Mouse (Mus musculus) lung, adult 2 months (tissue): ENCODE data around the gene Miga1. TPM values are rescaled to one million over a fixed set of nuclear protein-coding genes. Genes with fewer than 3 reads are reported as not detected.

Source experiments
- DNase-seq: peaks from one replicate; pipeline ENCODE4 v3.0.0; 2022
- H3K4me1 ChIP-seq: fragments of 200-500 bp; 2 replicates; pipeline ENCODE4 v1.6.1; 2011; ENCODE audit warnings: low read length; ENCODE audit not compliant: control insufficient read depth, insufficient read depth
- H3K4me3 ChIP-seq: fragments of 200-500 bp; replicated peaks from 2 replicates; pipeline ENCODE3; 2011; ENCODE audit warnings: low read depth, mild to moderate bottlenecking, control low read depth, low read length; ENCODE audit errors: extremely low read depth
- CTCF ChIP-seq: fragments of 200-500 bp; IDR thresholded peaks from 2 replicates; pipeline ENCODE4 v1.5.1; 2011; ENCODE audit warnings: mild to moderate bottlenecking, low read length, control low read depth; ENCODE audit not compliant: insufficient read depth
- POLR2A ChIP-seq: fragments of 200-500 bp; IDR thresholded peaks from 2 replicates; pipeline ENCODE4 v1.6.1; 2011; ENCODE audit warnings: low read depth, mild to moderate bottlenecking, control low read depth, low read length, borderline replicate concordance; ENCODE audit errors: extremely low read depth
- WGBS: fragments of 180-500 bp; shearing (Covaris S2); methylation state at CpG from one replicate; pipeline ENCODE4 v1.1.7; 2018; 5-methylcytosine and 5-hydroxymethylcytosine counted together
- polyA plus RNA-seq: library from polyadenylated mRNA; depleted of rRNA; stranded (reverse); fragments of >200 nt; gene quantifications from 2 replicates; pipeline ENCODE4 v1.2.3, GENCODE M21; 2012

The Miga1 gene
- polyA plus RNA-seq, 1 experiment: 9.5 TPM

DNA sequence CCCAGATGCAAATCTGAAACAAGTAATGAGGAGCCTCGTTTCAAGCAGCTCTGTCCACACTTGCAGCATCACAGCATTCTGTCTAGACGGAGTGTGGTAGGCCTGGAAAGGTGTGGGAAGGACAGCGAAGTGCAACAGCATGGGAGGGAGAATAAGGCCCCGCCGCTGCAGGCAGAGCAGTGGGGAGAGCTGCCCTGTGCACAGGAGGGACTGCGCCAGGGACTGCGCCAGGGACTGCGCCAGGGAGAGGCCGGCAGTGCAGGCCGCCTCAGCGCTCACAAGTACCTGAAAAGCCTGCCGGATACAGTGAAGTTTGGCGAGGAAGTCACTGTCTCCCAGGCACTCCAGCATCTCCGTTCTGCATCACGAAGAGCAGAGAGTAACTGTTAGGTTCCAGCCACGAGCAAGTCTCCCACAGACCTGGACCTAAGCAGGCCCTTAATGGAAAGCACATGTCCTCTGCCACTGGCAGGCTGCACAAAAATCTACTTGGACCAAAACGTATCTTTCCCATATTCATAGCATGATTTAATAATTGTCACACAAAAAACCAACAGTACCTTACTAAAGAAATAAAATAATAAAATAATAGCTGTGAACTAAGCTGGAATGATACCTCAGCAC lies 49.9 kb downstream of the Miga1 start:
- H3K4me3 ChIP-seq: no peak overlapping the region
- 89% methylated on average over 17 of the region's 17 CpGs for WGBS
- TF ChIP-seq CTCF: no peak
- TF ChIP-seq POLR2A: no peak

GRCm38 (mm10) chr3:152288740-152289139 lies 51.5 kb downstream of the Miga1 start:
- WGBS: 73% methylated on average over 4 of the region's 4 CpGs
- TF ChIP-seq POLR2A (no peak), CTCF (no peak)
- no peak for DNase-seq
- H3K4me1 ChIP-seq: no peaks in the 10 kb centered on the region
- no peak overlapping the region for H3K4me3 ChIP-seq

More for the DNA sequence above, 49.9 kb downstream of the Miga1 start:
- no peak for DNase-seq
- H3K4me1 ChIP-seq: no peaks in the 10 kb centered on the region

GRCm38 (mm10) chr3:152288276-152288675 lies 51.9 kb downstream of the Miga1 start:
- Histone ChIP-seq H3K4me3 (no peak overlapping the region), H3K4me1 (no peaks in the 10 kb centered on the region)
- TF ChIP-seq POLR2A (no peak), CTCF (no peak)
- WGBS: 85% methylated on average over 5 of the region's 5 CpGs
- DNase-seq: no peak

- WGBS: 78% methylated on average over 9 of the region's 9 CpGs
- H3K4me3 ChIP-seq: no peak overlapping the region
- DNase-seq: no peak
- TF ChIP-seq POLR2A: no peak
- TF ChIP-seq CTCF: 0 out of 2 replicates have a peak, but pooled peaks have one; percentile 12
- no peaks in the 10 kb centered on the region for H3K4me1 ChIP-seq
Measured at GRCm38 (mm10) chr3:152287810-152288209, 52.4 kb downstream of the Miga1 start.

DNA sequence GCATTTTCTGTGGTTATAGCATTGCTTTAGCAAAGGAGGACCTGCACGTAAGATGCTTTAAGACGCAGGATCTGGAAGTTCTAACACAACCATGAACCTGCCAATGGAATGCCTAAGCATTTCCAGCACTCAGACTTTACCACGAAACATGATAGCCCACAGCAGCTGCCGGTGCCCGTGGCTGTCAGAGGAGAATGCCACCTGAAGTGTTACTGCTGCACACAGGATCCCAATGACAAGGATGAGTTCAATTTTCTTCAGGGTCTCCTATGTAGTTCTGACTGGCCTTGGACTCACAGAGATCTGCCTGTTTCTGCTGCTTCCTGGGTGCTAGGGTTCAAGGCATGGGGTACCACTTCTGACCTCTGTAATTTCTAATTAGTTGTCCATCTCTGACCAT lies 55.4 kb downstream of the Miga1 start:
- TF ChIP-seq POLR2A: no peak
- TF ChIP-seq CTCF: no peak
- 92% methylated on average over 5 of the region's 5 CpGs for WGBS
- Histone ChIP-seq H3K4me3 (no peak overlapping the region), H3K4me1 (no peaks in the 10 kb centered on the region)
- DNase-seq: no peak

DNA sequence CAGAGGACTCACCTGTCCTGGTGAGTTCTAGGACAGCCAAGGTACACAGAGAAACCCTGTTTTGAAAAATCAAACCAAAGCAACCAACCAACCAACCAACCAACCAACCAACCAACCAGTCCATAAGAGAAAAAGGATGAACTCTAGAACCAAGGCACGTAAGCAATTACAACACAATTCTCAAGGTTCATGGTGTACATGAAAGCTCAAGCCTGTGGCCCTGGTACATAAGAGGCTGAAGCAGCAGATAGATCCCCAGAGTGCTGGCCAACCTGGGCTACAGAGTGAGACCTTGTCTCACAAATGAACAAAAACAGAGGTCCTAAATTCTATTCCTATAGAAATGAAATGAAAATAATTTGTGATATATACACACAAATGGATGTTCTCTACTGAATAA lies 55.9 kb downstream of the Miga1 start:
- Histone ChIP-seq H3K4me1 (no peaks in the 10 kb centered on the region), H3K4me3 (no peak overlapping the region)
- DNase-seq: no peak
- WGBS: 97% methylated on average over 1 of the region's 1 CpGs
- TF ChIP-seq POLR2A: no peak
- TF ChIP-seq CTCF: no peak

DNA sequence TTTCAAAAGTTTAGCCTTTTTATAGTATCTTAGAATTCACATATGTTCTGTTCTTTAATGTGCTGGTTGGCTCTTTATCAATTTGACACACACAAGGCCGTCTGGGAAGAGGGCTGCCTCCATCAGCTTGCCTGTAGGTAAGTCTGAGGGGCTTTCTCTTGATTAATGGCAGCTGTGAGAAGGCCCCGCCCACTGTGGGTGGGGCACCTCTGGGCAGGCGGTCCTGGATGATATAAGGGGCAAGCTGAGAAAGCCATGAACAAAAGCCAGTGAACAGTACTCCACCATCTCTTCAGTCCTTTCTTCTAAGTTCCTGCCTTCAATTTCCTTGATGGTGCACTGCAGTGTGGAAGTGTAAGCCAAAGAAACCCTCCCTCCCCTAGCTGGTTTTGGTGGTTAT lies 58.1 kb downstream of the Miga1 start:
- Histone ChIP-seq H3K4me3 (no peak overlapping the region), H3K4me1 (no peaks in the 10 kb centered on the region)
- DNase-seq: no peak
- 38% methylated on average over 3 of the region's 3 CpGs for WGBS
- TF ChIP-seq POLR2A: no peak
- no peak for TF ChIP-seq CTCF

DNA sequence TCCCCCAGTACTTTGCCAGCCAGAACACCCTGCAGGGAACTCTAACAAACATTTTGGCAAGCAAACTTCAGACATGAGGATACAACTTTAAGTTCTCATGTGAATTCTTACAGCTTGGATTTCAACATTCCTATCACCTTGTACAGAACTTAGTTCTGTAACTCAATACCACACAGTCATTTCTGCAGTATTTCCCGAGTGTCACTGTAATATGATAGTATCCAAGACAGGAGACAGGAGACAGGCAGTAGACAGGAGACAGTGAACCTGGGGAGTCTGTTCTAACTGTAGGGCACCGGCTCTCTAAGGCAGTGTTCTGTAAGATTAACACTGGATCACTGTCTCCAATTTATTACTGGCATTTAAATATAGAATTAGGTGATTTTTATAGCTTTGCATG lies 61.8 kb downstream of the Miga1 start:
- 56% methylated on average over 2 of the region's 2 CpGs for whole genome bisulfite sequencing
- TF ChIP-seq CTCF (no peak), POLR2A (no peak)

DNA sequence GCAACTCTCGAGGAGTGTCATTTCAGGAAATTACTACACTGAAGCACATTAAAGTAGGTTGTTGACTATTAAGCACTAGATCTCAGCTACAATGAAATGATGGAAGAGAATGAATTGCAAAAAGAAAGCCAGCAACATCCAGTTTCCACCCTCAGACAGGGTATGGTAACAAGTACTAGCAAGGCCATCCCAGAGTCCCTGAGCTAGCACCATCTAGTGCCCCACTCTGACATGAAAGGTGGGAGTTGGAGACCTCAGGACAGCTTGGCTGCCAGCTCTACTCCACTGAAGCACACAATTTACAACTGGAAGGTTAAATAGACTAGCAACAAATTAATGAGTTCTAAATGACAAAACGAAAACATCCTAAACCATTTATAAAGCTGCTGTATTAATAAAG lies 62.3 kb downstream of the Miga1 start:
- 85% methylated on average over 2 of the region's 2 CpGs for WGBS
- Histone ChIP-seq H3K4me1 (no peaks in the 10 kb centered on the region), H3K4me3 (no peak overlapping the region)
- no peak for TF ChIP-seq POLR2A
- TF ChIP-seq CTCF: no peak
- no peak for DNase-seq

More for the DNA sequence above, 61.8 kb downstream of the Miga1 start:
- DNase-seq: no peak
- Histone ChIP-seq H3K4me1 (no peaks in the 10 kb centered on the region), H3K4me3 (no peak overlapping the region)

GRCm38 (mm10) chr3:152276935-152277334 lies 63.3 kb downstream of the Miga1 start:
- WGBS: 96% methylated on average over 3 of the region's 3 CpGs
- DNase-seq: no peak
- Histone ChIP-seq H3K4me1 (no peaks in the 10 kb centered on the region), H3K4me3 (no peak overlapping the region)
- TF ChIP-seq CTCF: no peak
- no peak for TF ChIP-seq POLR2A

- TF ChIP-seq POLR2A (no peak), CTCF (no peak)
- Histone ChIP-seq H3K4me1 (no peaks in the 10 kb centered on the region), H3K4me3 (no peak overlapping the region)
- DNase-seq: no peak
- WGBS: 79% methylated on average over 8 of the region's 8 CpGs
Measured at GRCm38 (mm10) chr3:152275008-152275407, 65.2 kb downstream of the Miga1 start.
